Mouse (Mus musculus) limb, embryonic 14.5 days (tissue): ENCODE data around the gene Neil1. TPM values are rescaled to one million over a fixed set of nuclear protein-coding genes. Genes with fewer than 3 reads are reported as not detected.

Experiments
- ATAC-seq: fragments of 200-750 bp; cut with Nextera tagmentation; 2 replicates; pipeline ENCODE4 v1.8.0; 2017; ENCODE audit warnings: low read depth, moderate number of reproducible peaks, moderate TSS enrichment; ENCODE audit not compliant: low FRiP score
- DNase-seq: peaks from one replicate; pipeline ENCODE4 v3.0.0-alpha.2; 2015; ENCODE audit warnings: low spot score
- H3K27ac ChIP-seq: fragments of 300-500 bp; sonication (generic); replicated peaks from 2 replicates; pipeline ENCODE4 v1.5.1; 2014; ENCODE audit warnings: low read depth, mild to moderate bottlenecking, low read length, moderate library complexity, mixed read lengths
- H3K27me3 ChIP-seq: fragments of 300-500 bp; sonication (generic); 2 replicates; pipeline ENCODE4 v1.6.1; 2014; ENCODE audit warnings: low read length, mixed read lengths; ENCODE audit not compliant: control insufficient read depth, insufficient read depth
- H3K36me3 ChIP-seq: fragments of 300-500 bp; sonication (generic); 2 replicates; pipeline ENCODE4 v1.6.1; 2014; ENCODE audit warnings: mild to moderate bottlenecking, low read length, moderate library complexity, mixed read lengths; ENCODE audit not compliant: control insufficient read depth, insufficient read depth
- H3K4me1 ChIP-seq: fragments of 300-500 bp; sonication (generic); 2 replicates; pipeline ENCODE4 v1.6.1; 2014; ENCODE audit warnings: antibody characterized with exemption, low read length, mixed read lengths; ENCODE audit not compliant: control insufficient read depth, insufficient read depth
- H3K4me2 ChIP-seq: fragments of 300-500 bp; sonication (generic); replicated peaks from 2 replicates; pipeline ENCODE4 v1.6.1; 2014; ENCODE audit warnings: low read depth, mild to moderate bottlenecking, low read length, moderate library complexity; ENCODE audit not compliant: severe bottlenecking
- H3K4me3 ChIP-seq: fragments of 300-500 bp; sonication (generic); replicated peaks from 2 replicates; pipeline ENCODE4 v1.5.1; 2014; ENCODE audit warnings: low read length
- H3K9ac ChIP-seq: fragments of 300-500 bp; sonication (generic); 2 replicates; pipeline ENCODE4 v1.6.1; 2014; ENCODE audit warnings: mild to moderate bottlenecking, low read depth, low read length, moderate library complexity; ENCODE audit not compliant: severe bottlenecking
- H3K9me3 ChIP-seq: fragments of 300-500 bp; sonication (generic); 2 replicates; pipeline ENCODE4 v1.6.1; 2016; ENCODE audit warnings: low read length; ENCODE audit not compliant: control insufficient read depth
- POLR2A ChIP-seq: fragments of 200-500 bp; IDR thresholded peaks from 2 replicates; pipeline ENCODE4 v1.8.0; 2012; ENCODE audit warnings: inconsistent platforms, mild to moderate bottlenecking, moderate library complexity, borderline replicate concordance; ENCODE audit not compliant: insufficient read depth, insufficient read length; ENCODE audit errors: extremely low read depth
- WGBS: fragments of 180-500 bp; shearing (Covaris S2); extraction: QIAGEN DNeasy Blood & Tissue Kit; methylation state at CpG from one replicate; pipeline ENCODE4 v1.1.7; 2014; 5-methylcytosine and 5-hydroxymethylcytosine counted together
- polyA plus RNA-seq, 2 experiments: library from polyadenylated mRNA; depleted of rRNA in 1 of 2; stranded (reverse) in 1 of 2; unstranded in 1 of 2; fragments of >200 nt; fragmentation: Nextera tagmentation in 1 of 2; extraction: Ambion mirVana in 1 of 2; gene quantifications; 2 replicates each; pipeline versions ENCODE4 v1.2.1 to v1.2.3; 2012 to 2014

The Neil1 gene
- polyA plus RNA-seq, 2 experiments, result 5.4 to 13.5 TPM

DNA sequence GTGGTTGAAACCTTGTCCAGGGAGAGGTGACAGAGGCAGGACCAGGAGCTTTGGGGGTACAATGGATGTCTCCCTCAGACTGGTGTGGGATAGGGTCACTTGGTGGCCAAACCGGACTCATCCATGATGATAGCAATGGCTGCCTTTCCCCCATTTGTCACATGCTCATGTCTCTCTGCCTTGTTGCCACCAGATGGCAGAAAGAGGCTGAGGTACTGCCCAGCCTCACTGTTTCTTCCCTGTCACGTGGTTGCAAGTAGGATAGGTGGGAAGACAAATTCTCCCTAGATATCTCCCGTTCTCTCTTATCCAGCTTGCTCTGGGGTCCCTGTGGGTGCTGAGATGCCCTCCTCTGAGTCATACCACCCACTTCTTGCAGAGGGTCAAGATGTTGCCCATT lies 14.4 kb upstream of the Neil1 start:
- TF ChIP-seq POLR2A, result no peak
- DNase-seq (no peak), ATAC-seq (no peak)
- H3K36me3 ChIP-seq, result no peaks in the 10 kb centered on the region
- H3K27me3 ChIP-seq, result no peaks in the 10 kb centered on the region
- no peaks in the 10 kb centered on the region for H3K9me3 ChIP-seq
- H3K9ac ChIP-seq, result no peak overlapping the region
- H3K4me3 ChIP-seq, result no peak overlapping the region
- no peak overlapping the region for H3K27ac ChIP-seq
- WGBS, result 19% methylated on average over 3 of the region's 3 CpGs
- H3K4me2 ChIP-seq, result no peak overlapping the region
- peaks cover 3% of the 10 kb centered on the region for H3K4me1 ChIP-seq

GRCm38 (mm10) chr9:57158506-57158905 lies 10.4 kb upstream of the Neil1 start:
- H3K4me3 ChIP-seq, result peak overlapping the region; percentile 72
- peaks cover 8% of the 10 kb centered on the region for H3K36me3 ChIP-seq
- H3K9me3 ChIP-seq, result no peaks in the 10 kb centered on the region
- H3K4me1 ChIP-seq, result peaks cover 7% of the 10 kb centered on the region
- 41% methylated on average over 11 of the region's 11 CpGs for WGBS
- peak overlapping the region; percentile 96 for H3K4me2 ChIP-seq
- TF ChIP-seq POLR2A, result no peak
- no peaks in the 10 kb centered on the region for H3K27me3 ChIP-seq
- DNase-seq, result no peak
- peak overlapping the region; percentile 40; the same call in 1 of the 2 replicates for H3K9ac ChIP-seq
- peak; percentile 21; the same call in 1 of the 2 replicates for ATAC-seq
- no peak overlapping the region for H3K27ac ChIP-seq

DNA sequence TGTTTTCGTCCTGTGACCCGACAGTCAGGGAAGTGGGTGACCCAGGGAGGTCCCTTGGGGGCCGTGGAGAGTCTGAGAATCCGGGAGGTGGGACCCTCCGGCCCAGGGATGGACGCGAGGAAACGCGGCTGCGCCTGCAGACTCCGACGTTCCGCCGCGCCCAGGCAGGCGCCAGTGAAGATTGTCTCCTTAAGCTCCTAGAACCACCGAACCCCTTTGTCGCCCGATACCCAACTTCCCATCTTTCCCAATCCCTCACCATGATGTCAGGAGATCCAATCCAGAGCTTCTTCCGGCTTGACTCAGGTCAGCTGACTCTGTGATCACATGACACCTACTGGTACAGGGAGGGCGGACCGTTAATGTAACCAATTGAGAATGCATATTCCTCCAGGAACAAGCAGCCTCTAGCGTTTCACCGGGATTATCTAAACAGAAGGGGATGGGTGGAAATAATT lies 9.9 kb upstream of the Neil1 start, which contains the start of gene Commd4:
Commd4 (minus strand) TSS at position 319 of the 458 bp plus-strand sequence.
- ATAC-seq (peak; percentile 94), DNase-seq (peak; percentile 97)
- Histone ChIP-seq H3K36me3 (peaks cover 8% of the 10 kb centered on the region), H3K9me3 (no peaks in the 10 kb centered on the region), H3K4me2 (peak within 1 kb of the TSS; percentile 96), H3K27me3 (no peaks in the 10 kb centered on the region), H3K4me3 (peak within 1 kb of the TSS; percentile 72), H3K27ac (no peak within 1 kb of the TSS), H3K4me1 (peaks cover 7% of the 10 kb centered on the region), H3K9ac (peak within 1 kb of the TSS; percentile 69)
- WGBS, result 0% methylated on average over 24 of the region's 24 CpGs
- no peak for TF ChIP-seq POLR2A

DNA sequence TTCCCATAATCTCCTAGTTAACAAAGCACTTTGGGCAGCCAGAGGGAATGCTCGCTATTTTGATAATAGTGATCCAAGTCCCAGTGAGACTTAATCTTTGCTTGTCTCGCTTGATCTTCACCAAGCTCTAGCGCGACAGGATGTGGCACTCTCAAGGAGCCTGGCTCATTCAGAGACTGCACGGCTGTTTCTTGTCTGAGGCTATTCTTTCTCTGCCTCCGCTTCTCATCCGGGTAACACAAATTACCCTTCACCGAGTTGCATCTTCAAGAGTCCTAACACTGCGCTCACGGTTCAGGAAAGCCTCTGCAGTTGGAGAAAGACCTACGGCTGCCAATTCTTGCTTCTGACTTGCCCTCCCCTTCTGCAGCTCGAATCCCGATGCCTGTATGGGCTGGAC lies 9.4 kb upstream of the Neil1 start:
- WGBS, result 32% methylated on average over 13 of the region's 13 CpGs
- Histone ChIP-seq H3K4me2 (peak overlapping the region; percentile 96), H3K4me1 (peaks cover 7% of the 10 kb centered on the region), H3K4me3 (peak overlapping the region; percentile 72), H3K9ac (peak overlapping the region; percentile 69), H3K9me3 (no peaks in the 10 kb centered on the region), H3K27me3 (no peaks in the 10 kb centered on the region), H3K36me3 (peaks cover 8% of the 10 kb centered on the region), H3K27ac (no peak overlapping the region)
- no peak for DNase-seq
- no peak for TF ChIP-seq POLR2A
- ATAC-seq, result no peak

- Histone ChIP-seq H3K9me3 (no peaks in the 10 kb centered on the region), H3K4me2 (no peak overlapping the region), H3K4me3 (no peak overlapping the region), H3K4me1 (peaks cover 7% of the 10 kb centered on the region), H3K27ac (no peak overlapping the region), H3K9ac (no peak overlapping the region), H3K27me3 (no peaks in the 10 kb centered on the region), H3K36me3 (peaks cover 8% of the 10 kb centered on the region)
- WGBS, result 87% methylated on average over 7 of the region's 8 CpGs
- DNase-seq (no peak), ATAC-seq (no peak)
- TF ChIP-seq POLR2A, result no peak
Observed at GRCm38 (mm10) chr9:57156823-57157222, 8.7 kb upstream of the Neil1 start.
